Mouse (Mus musculus): ENCODE data around the gene Cnpy1. TPM values are rescaled to one million over a fixed set of nuclear protein-coding genes. Genes with fewer than 3 reads are reported as not detected.

Cnpy1 gene
- polyA plus RNA-seq, 1 experiment, result 0.07 TPM

DNA sequence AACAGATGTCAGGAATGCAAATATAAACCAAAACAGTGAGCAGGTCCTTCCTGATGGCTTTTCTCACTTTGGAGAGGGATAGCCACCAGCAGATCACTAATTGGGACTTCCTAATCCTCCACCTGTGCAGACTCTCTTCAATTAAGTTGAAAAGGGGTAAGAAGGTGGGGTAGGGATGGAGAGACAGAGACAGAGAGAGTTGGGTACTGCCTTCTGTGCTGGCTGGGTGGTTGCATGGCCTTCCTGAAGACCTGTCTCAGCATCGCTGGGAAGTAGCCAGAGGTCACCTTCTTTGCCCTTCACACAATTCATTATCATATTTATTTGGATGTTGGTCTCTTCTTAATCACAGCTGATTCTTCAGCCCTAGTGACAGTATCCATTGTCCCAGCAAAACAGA lies 26.0 kb downstream of the Cnpy1 start:
- H3K27ac ChIP-seq (ENCODE audit: control insufficient read depth, insufficient read depth, low read depth, low read length), result no peak overlapping the region
- TF ChIP-seq CTCF (IDR thresholded peaks at IDR 0.05; ENCODE audit: control insufficient read depth, insufficient read depth, insufficient replicate concordance, low read depth, low read length), result no peak
- no peak for TF ChIP-seq POLR2A (IDR thresholded peaks at IDR 0.05; ENCODE audit: control insufficient read depth, low read depth, low read length)
- H3K36me3 ChIP-seq (ENCODE audit: control insufficient read depth, insufficient read depth, low read length), result no peaks in the 10 kb centered on the region
- no peaks in the 10 kb centered on the region for H3K4me1 ChIP-seq (ENCODE audit: control insufficient read depth, insufficient read depth, low read length)
- no peak overlapping the region for H3K4me3 ChIP-seq (ENCODE audit: control insufficient read depth, low read depth, low read length)
- H3K27me3 ChIP-seq (ENCODE audit: control insufficient read depth, insufficient read depth, low read length), result no peaks in the 10 kb centered on the region

DNA sequence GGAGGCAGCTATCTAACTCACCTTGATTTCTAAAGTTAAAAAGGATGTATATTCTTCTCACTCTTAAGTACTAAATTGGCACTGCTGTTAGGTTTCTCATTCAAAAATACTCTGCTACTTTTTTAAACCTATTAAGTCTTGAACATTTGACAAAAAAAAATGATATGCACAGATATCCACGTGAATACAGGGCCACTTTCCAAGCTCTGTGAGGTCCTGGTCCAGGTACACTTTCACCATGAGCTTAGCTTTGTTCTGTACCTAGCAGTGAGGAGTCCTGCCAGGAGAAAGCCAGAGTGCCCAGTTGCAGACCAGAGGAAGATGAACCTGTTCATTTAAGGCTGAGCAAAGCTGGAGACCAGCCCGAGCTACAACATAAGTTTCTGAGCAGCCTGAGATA lies 32.2 kb downstream of the Cnpy1 start:
- Histone ChIP-seq H3K4me3 (ENCODE audit: control insufficient read depth, low read depth, low read length) (no peak overlapping the region), H3K27ac (ENCODE audit: control insufficient read depth, insufficient read depth, low read depth, low read length) (no peak overlapping the region), H3K36me3 (ENCODE audit: control insufficient read depth, insufficient read depth, low read length) (no peaks in the 10 kb centered on the region), H3K4me1 (ENCODE audit: control insufficient read depth, insufficient read depth, low read length) (peaks cover 8% of the 10 kb centered on the region), H3K27me3 (ENCODE audit: control insufficient read depth, insufficient read depth, low read length) (no peaks in the 10 kb centered on the region; the same call in 1 of the 2 replicates)
- TF ChIP-seq POLR2A (IDR thresholded peaks at IDR 0.05; ENCODE audit: control insufficient read depth, low read depth, low read length) (no peak), CTCF (IDR thresholded peaks at IDR 0.05; ENCODE audit: control insufficient read depth, insufficient read depth, insufficient replicate concordance, low read depth, low read length) (no peak)

DNA sequence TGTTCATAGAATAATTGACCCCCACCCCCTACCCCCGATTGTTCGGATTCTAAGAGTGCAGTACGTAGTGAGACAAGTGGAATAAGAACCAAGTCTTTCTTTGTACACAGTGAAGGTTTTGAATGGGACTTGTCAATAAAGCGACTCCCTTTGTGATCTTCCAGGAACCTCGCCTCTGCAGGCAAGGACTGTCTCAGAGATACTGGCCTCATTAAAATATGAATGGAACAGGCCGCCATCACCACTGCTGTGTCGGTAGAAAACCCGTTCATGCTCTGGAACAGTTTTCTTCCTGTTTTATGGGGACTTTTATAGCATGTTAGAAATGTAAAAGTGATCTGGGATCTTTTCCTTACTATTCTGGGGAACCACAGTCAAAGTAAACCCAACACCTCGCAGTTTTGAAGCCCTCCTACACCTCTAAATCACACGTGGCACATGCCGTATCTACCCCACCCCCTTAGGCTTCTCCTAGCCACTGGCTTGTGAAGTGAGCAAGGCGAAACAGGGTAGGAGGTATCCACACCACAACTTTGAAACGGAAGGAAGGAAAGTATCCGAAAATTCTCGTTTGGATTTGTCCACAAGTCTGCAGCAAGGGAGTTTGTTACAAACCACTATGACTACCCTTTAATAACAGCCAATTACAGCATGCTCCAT lies 33.8 kb downstream of the Cnpy1 start:
- no peak overlapping the region for H3K4me3 ChIP-seq (ENCODE audit: control insufficient read depth, low read depth, low read length)
- H3K4me1 ChIP-seq (ENCODE audit: control insufficient read depth, insufficient read depth, low read length), result peaks cover 8% of the 10 kb centered on the region
- H3K27ac ChIP-seq (ENCODE audit: control insufficient read depth, insufficient read depth, low read depth, low read length), result no peak overlapping the region
- TF ChIP-seq CTCF (IDR thresholded peaks at IDR 0.05; ENCODE audit: control insufficient read depth, insufficient read depth, insufficient replicate concordance, low read depth, low read length), result no peak
- TF ChIP-seq POLR2A (IDR thresholded peaks at IDR 0.05; ENCODE audit: control insufficient read depth, low read depth, low read length), result no peak
- H3K27me3 ChIP-seq (ENCODE audit: control insufficient read depth, insufficient read depth, low read length), result no peaks in the 10 kb centered on the region; the same call in 1 of the 2 replicates
- no peaks in the 10 kb centered on the region for H3K36me3 ChIP-seq (ENCODE audit: control insufficient read depth, insufficient read depth, low read length)

DNA sequence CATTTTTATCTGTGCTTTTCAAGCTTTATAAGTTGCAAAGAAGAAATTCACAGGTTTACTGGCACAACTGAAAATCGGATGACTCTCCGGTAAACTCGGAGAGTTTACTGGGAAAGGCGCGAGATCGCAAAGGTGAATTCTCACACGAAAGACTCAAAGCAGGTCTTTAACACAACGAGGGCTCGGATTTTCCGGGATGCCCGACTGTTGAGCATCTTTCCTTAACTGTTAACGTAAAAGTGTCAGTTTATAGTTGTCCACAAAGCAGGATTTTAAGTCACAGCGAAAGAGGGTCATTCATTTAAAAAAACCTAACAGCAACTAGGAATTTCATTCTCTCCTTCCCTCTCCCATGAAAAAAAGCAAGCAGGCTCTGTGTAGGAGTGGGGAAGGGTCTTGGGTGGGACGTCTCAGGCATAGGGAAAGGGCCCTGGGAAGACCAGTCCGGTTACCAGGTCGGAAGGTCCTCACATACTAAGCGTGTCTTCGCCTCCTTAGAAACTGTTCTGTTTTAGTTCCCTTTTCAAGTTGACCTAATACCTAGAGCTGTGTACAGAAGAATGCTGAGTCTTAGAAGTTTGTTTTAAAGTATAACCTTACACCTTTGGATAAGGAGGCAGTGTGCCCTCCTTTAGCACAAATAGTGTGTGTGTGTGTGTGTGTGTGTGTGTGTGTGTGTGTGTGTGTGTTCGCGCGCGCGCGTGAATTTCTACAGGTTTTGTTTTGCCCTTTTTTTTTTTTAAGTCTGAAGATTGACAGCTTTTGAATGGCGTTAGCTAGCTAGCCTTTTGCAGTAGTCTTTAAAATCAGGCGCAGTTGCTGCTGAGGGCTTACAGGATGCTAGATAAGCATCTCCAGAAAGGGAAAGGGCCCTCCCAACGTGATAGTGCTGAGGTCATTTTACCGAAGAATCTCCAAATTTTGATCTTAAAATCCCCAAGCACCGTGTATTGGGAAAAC lies 34.7 kb downstream of the Cnpy1 start:
- H3K4me3 ChIP-seq (ENCODE audit: control insufficient read depth, low read depth, low read length), result no peak overlapping the region
- no peaks in the 10 kb centered on the region for H3K36me3 ChIP-seq (ENCODE audit: control insufficient read depth, insufficient read depth, low read length)
- TF ChIP-seq CTCF (IDR thresholded peaks at IDR 0.05; ENCODE audit: control insufficient read depth, insufficient read depth, insufficient replicate concordance, low read depth, low read length), result no peak
- TF ChIP-seq POLR2A (IDR thresholded peaks at IDR 0.05; ENCODE audit: control insufficient read depth, low read depth, low read length), result no peak
- H3K27ac ChIP-seq (ENCODE audit: control insufficient read depth, insufficient read depth, low read depth, low read length), result no peak overlapping the region
- H3K4me1 ChIP-seq (ENCODE audit: control insufficient read depth, insufficient read depth, low read length), result peaks cover 8% of the 10 kb centered on the region
- no peaks in the 10 kb centered on the region; the same call in 1 of the 2 replicates for H3K27me3 ChIP-seq (ENCODE audit: control insufficient read depth, insufficient read depth, low read length)

DNA sequence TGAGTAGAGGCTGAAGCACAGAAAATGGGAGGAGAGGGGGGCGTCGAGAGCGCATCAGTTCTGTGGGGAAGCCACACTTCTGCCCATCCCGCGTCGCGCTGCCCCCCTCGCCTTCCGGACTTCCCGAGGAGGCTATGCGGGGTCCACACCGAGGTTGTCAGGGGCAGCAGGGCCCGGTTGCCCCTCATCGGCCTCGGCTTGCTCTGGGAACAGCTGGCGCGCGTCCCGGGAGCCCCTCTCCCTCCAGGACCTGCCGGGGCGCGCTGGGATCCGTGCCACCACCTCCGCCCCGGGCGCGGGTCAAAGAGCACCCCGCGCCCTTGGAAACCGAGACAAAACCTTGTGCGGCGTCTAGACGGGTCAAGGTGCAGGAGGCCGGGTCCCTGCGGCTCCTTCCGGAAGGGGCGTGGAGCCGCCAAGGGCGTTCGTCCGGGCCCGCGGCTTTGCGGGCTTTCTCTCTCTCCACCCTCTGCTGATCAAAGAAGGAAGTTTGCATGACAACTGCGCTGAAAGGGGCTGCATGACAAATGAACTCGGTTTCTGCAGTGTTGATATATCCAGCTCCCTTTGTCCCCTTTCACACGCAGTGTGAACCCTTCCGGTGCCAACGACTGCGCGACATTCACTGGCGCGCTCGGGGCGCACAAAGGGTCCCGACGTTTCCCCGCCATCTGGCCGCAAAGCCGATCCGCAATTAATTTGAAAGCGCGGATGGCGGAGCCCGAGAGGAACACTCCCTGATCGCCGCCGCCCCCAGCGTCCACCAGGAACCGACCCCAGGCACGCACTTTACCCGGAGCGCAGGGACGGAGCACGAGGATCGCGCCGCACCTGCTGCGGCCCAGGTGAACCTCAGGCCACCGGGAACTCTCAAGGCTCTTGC lies 35.8 kb downstream of the Cnpy1 start:
- no peak for TF ChIP-seq CTCF (IDR thresholded peaks at IDR 0.05; ENCODE audit: control insufficient read depth, insufficient read depth, insufficient replicate concordance, low read depth, low read length)
- no peak for TF ChIP-seq POLR2A (IDR thresholded peaks at IDR 0.05; ENCODE audit: control insufficient read depth, low read depth, low read length)
- H3K27me3 ChIP-seq (ENCODE audit: control insufficient read depth, insufficient read depth, low read length), result no peaks in the 10 kb centered on the region; the same call in 1 of the 2 replicates
- peak overlapping the region; percentile 45 for H3K4me3 ChIP-seq (ENCODE audit: control insufficient read depth, low read depth, low read length)
- peaks cover 8% of the 10 kb centered on the region for H3K4me1 ChIP-seq (ENCODE audit: control insufficient read depth, insufficient read depth, low read length)
- H3K27ac ChIP-seq (ENCODE audit: control insufficient read depth, insufficient read depth, low read depth, low read length), result no peak overlapping the region
- no peaks in the 10 kb centered on the region for H3K36me3 ChIP-seq (ENCODE audit: control insufficient read depth, insufficient read depth, low read length)

DNA sequence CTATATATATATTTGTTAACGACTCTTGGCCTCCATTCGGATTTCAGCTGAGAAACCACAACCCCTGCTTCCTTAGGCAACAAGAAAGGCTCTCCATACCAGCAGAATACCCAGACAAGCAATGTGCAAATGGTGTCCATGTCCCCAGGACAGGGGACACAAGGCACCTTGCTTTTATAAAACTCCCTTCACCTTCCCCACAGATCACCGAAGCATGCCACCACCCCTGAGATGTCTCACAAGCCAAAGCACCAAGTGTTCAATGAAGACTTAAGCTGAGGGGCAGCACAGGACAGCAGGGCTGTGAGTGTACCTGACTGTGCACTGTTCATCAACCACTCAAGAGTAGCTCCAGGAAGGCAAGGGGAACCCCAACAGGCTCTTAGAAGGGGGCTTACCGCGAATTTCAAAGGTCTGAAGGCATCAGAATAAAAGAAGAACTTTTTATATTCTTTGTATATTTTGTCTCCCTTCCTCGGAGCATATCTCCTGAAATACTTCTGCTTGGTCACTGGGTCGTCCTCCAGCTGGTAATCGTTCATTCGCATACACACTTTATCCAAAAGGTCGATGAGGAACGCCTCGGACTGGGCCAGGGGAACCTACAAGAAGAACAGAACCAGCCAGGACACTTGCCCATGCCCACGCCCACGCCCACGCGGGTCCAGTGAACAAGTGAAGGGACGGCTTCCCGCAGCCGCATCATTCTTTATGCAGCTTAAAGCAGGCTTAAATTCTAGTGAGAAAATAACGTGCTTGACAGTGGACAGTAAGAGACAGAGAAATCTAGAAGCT lies 36.7 kb downstream of the Cnpy1 start:
- Histone ChIP-seq H3K27me3 (ENCODE audit: control insufficient read depth, insufficient read depth, low read length) (no peaks in the 10 kb centered on the region; the same call in 1 of the 2 replicates), H3K27ac (ENCODE audit: control insufficient read depth, insufficient read depth, low read depth, low read length) (no peak overlapping the region), H3K36me3 (ENCODE audit: control insufficient read depth, insufficient read depth, low read length) (no peaks in the 10 kb centered on the region), H3K4me3 (ENCODE audit: control insufficient read depth, low read depth, low read length) (no peak overlapping the region), H3K4me1 (ENCODE audit: control insufficient read depth, insufficient read depth, low read length) (peaks cover 8% of the 10 kb centered on the region)
- no peak for TF ChIP-seq CTCF (IDR thresholded peaks at IDR 0.05; ENCODE audit: control insufficient read depth, insufficient read depth, insufficient replicate concordance, low read depth, low read length)
- TF ChIP-seq POLR2A (IDR thresholded peaks at IDR 0.05; ENCODE audit: control insufficient read depth, low read depth, low read length), result no peak

Measured in testis, adult 2 months (tissue).